Mouse (Mus musculus): Measurements from ENCODE around the gene Rbpms2. TPM values are rescaled to one million over a fixed set of nuclear protein-coding genes. Genes with fewer than 3 reads are reported as not detected.

Rbpms2 gene
- total RNA-seq (2023) = under 1 TPM in 1 of 2 experiments, not detected in 1; 0.39 TPM

GRCm38 (mm10) chr9:65629025-65629766 lies at the start of gene Rbpms2:
Gene Rbpms2 (plus strand): TSS chr9:65629648.

DNA sequence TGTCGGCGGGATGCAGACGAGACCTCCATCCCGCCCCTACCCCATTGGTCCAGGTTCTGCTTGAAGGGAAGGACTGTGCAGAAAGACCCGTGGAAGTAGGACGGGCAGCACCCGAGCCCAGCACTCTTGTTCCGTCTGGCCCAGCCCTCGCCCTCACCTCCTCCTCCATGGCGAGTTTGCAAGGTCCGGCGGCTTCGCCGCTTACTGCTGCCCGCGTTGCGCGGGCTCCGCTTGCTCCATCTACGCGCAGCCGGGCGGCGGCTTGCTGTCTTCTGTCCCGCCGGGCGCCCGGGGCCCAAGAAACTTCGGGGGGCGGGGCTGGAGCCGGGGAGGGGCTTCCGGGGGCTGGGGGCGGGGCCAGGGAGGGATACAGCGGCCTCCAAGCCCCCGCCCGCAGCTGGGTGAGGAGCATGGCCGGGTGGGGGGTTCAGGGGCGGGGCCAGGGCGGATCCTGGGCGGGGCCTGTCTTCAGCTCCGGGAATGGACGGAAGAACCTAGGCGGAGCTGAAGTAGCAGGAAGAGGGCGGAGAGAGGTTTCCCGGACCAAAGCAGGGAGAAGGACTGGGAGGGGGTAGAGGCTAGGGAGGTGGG lies 49.6 kb upstream of the Rbpms2 start, which contains the start of gene Plekho2:
Gene Plekho2, minus strand, starts transcription at position 260 of the 591 bp plus-strand sequence.

GRCm38 (mm10) chr9:65586406-65587269 lies 42.8 kb upstream of the Rbpms2 start, which contains the start of gene Pif1:
Gene Pif1 (plus strand): TSS chr9:65587160.

GRCm38 (mm10) chr9:65667701-65668100 lies 38.3 kb downstream of the Rbpms2 start, which contains the start of gene Oaz2:
Gene Oaz2 (plus strand): TSS chr9:65668001.

Other genes starting within 250 kb of the Rbpms2 start
- not detected for gene Kbtbd13, start 238.0 kb upstream of the Rbpms2 start, total RNA-seq (2023)
- not detected for gene Rasl12, start 231.1 kb upstream of the Rbpms2 start, total RNA-seq (2023)
- gene Slc51b, start 206.7 kb upstream of the Rbpms2 start, total RNA-seq (2023) = not detected
- 10 to 100 TPM; 14.8 to 15.5 TPM for gene Mtfmt, start 193.9 kb upstream of the Rbpms2 start, total RNA-seq (2023)
- gene Spg21, start 168.7 kb upstream of the Rbpms2 start, total RNA-seq (2023) = 100 to 1,000 TPM in 1 of 2 experiments, 10 to 100 TPM in 1; 99.6 to 103 TPM
- gene Ankdd1a, start 109.5 kb upstream of the Rbpms2 start, total RNA-seq (2023) = 1 to 10 TPM; 2.0 to 2.7 TPM
- gene Plekho2, start 49.6 kb upstream of the Rbpms2 start, total RNA-seq (2023) = 100 to 1,000 TPM; 451 to 454 TPM
- under 1 TPM in 1 of 2 experiments, not detected in 1; 0.73 TPM for gene Pif1, start 42.5 kb upstream of the Rbpms2 start, total RNA-seq (2023)
- gene Oaz2, start 38.4 kb downstream of the Rbpms2 start, total RNA-seq (2023) = 100 to 1,000 TPM in 1 of 2 experiments, 10 to 100 TPM in 1; 79.6 to 103 TPM
- gene Zfp609, start 197.9 kb downstream of the Rbpms2 start, total RNA-seq (2023) = 10 to 100 TPM; 23.6 to 29.1 TPM

Data from monocyte, adult 59 days (primary cell).